Mouse (Mus musculus): ENCODE data around the gene Ppil4. TPM values are rescaled to one million over a fixed set of nuclear protein-coding genes. Genes with fewer than 3 reads are reported as not detected.

Ppil4 gene
- total and polyA plus RNA-seq, 3 experiments, result 30.5 to 86.3 (median 34.7) TPM

DNA sequence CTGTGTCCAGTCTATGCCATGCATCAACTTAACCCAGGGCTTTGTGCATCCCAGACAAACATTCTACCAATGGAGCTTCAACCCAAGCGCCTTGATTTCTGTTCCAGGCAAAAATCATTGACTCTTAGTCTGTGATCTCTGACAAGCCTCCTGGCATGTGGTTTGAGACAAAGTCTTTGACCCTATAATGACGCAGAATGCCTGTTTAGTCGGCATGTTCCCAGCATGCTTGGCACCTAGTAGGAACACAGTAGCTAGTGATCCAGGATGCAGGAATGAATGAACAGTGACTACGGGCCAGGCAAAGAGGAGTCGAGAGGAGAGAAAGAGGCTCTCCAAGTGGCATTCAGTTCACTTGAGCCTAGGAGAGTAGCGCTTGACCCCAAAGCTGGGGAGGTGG is 70.7 kb downstream of the Ppil4 start:
- Histone ChIP-seq H3K4me1 (ENCODE audit: control insufficient read depth in 1 of 2, insufficient read depth in 2 of 2, low read length in 2 of 2) (no peaks in the 10 kb centered on the region), H3K27ac (ENCODE audit: control insufficient read depth, low read depth, low read length) (no peak overlapping the region), H3K36me3 (ENCODE audit: control insufficient read depth in 1 of 2, insufficient read depth in 2 of 2, low read length in 2 of 2) (no peaks in the 10 kb centered on the region), H3K27me3 (ENCODE audit: control insufficient read depth in 1 of 2, insufficient read depth in 2 of 2, low read length in 2 of 2) (no peaks in the 10 kb centered on the region), H3K9me3 (replicated peaks; ENCODE audit: insufficient read depth, low read length) (no peaks in the 10 kb centered on the region), H3K79me2 (ENCODE audit: control insufficient read depth, insufficient read depth, low read length, poor library complexity) (no peaks in the 10 kb centered on the region), H3K4me3 (ENCODE audit: control insufficient read depth in 1 of 2, insufficient read depth in 1 of 2, low read depth in 2 of 2, low read length in 2 of 2) (no peak overlapping the region), H3K9ac (ENCODE audit: control insufficient read depth, low read depth, low read length, poor library complexity, severe bottlenecking) (no peak overlapping the region)
- TF ChIP-seq HCFC1 (IDR thresholded peaks at IDR 0.05; ENCODE audit: low read depth, low read length), result no peak
- no peak for TF ChIP-seq ZKSCAN1 (IDR thresholded peaks at IDR 0.05; ENCODE audit: low read depth, low read length)
- TF ChIP-seq BHLHE40 (IDR thresholded peaks at IDR 0.05; ENCODE audit: borderline replicate concordance, low read depth, low read length), result no peak
- no peak for TF ChIP-seq NRF1 (IDR thresholded peaks at IDR 0.05; ENCODE audit: insufficient read depth, low read depth, low read length, poor library complexity, severe bottlenecking)
- TF ChIP-seq UBTF (IDR thresholded peaks at IDR 0.05; ENCODE audit: borderline replicate concordance, insufficient read depth, low read depth, low read length), result no peak
- no peak for TF ChIP-seq POLR2AphosphoS5 (IDR thresholded peaks at IDR 0.05; ENCODE audit: borderline replicate concordance, low read depth, low read length)
- TF ChIP-seq SIN3A (IDR thresholded peaks at IDR 0.05; ENCODE audit: low read length), result no peak
- TF ChIP-seq GABPA (IDR thresholded peaks at IDR 0.05; ENCODE audit: low read depth, low read length), result no peak
- TF ChIP-seq MAFK (IDR thresholded peaks at IDR 0.05; ENCODE audit: borderline replicate concordance, low read depth, low read length), result no peak
- TF ChIP-seq TCF12 (IDR thresholded peaks at IDR 0.05; ENCODE audit: low read depth, low read length), result no peak
- no peak for TF ChIP-seq POLR2AphosphoS2 (IDR thresholded peaks at IDR 0.05; ENCODE audit: low read length)
- no peak for TF ChIP-seq MAZ (IDR thresholded peaks at IDR 0.05; ENCODE audit: low read depth, low read length)
- TF ChIP-seq ETS1 (IDR thresholded peaks at IDR 0.05; ENCODE audit: low read depth, low read length), result no peak
- TF ChIP-seq MEF2A (IDR thresholded peaks at IDR 0.05; ENCODE audit: extremely low read depth, insufficient replicate concordance, low read depth, low read length, poor library complexity, severe bottlenecking), result no peak
- no peak for TF ChIP-seq GATA1 (IDR thresholded peaks at IDR 0.05; ENCODE audit: low read depth, low read length)
- TF ChIP-seq USF1 (IDR thresholded peaks at IDR 0.05; ENCODE audit: low read depth, low read length), result no peak
- no peak for DNase-seq (ENCODE audit: low read depth, low spot score)

DNA sequence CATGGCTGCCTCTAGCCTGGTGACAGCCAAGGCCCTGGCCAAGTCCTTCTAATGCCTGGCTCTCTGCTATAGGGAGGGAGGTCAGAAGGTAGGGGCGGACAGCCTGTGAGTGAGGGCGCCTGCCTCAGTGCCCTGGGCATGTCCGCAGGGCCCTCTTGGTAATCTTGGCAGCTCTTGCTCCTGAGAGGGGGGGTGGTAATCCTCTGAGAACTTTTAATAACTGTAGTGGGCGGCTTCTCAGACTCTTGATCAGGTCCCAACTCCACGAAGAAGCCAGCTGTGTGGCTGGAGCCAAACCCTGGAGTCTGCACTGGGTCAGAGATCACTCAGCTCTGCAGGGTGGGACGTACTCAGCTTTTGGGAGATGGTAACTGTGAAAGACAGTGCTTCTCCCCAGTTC is 71.5 kb downstream of the Ppil4 start:
- H3K9ac ChIP-seq (ENCODE audit: control insufficient read depth, low read depth, low read length, poor library complexity, severe bottlenecking), result no peak overlapping the region
- no peaks in the 10 kb centered on the region for H3K79me2 ChIP-seq (ENCODE audit: control insufficient read depth, insufficient read depth, low read length, poor library complexity)
- no peak overlapping the region for H3K27ac ChIP-seq (ENCODE audit: control insufficient read depth, low read depth, low read length)
- no peaks in the 10 kb centered on the region for H3K36me3 ChIP-seq (ENCODE audit: control insufficient read depth in 1 of 2, insufficient read depth in 2 of 2, low read length in 2 of 2)
- no peaks in the 10 kb centered on the region for H3K9me3 ChIP-seq (replicated peaks; ENCODE audit: insufficient read depth, low read length)
- no peak for DNase-seq (ENCODE audit: low read depth, low spot score)
- no peak for TF ChIP-seq CHD1 (IDR thresholded peaks at IDR 0.05; ENCODE audit: low read depth, low read length)
- no peak for TF ChIP-seq NELFE (IDR thresholded peaks at IDR 0.05; ENCODE audit: low read depth, low read length)
- no peaks in the 10 kb centered on the region for H3K4me1 ChIP-seq (ENCODE audit: control insufficient read depth in 1 of 2, insufficient read depth in 2 of 2, low read length in 2 of 2)
- no peak overlapping the region for H3K4me3 ChIP-seq (ENCODE audit: control insufficient read depth in 1 of 2, insufficient read depth in 1 of 2, low read depth in 2 of 2, low read length in 2 of 2)
- H3K27me3 ChIP-seq (ENCODE audit: control insufficient read depth in 1 of 2, insufficient read depth in 2 of 2, low read length in 2 of 2), result no peaks in the 10 kb centered on the region
